Mouse (Mus musculus) gonadal fat pad, adult 2 months (tissue): ENCODE measurements around the gene Trmt2a. TPM values are rescaled to one million over a fixed set of nuclear protein-coding genes. Genes with fewer than 3 reads are reported as not detected.
"Not testable (repeated sequence)": the region's sequence is repeated elsewhere in the genome, so short reads cannot be mapped to it uniquely, and the experiment has no call there.

Experiments
- DNase-seq: peaks from one replicate; pipeline ENCODE4 v3.0.0-alpha.2; 2012; ENCODE audit warnings: low read depth
- polyA plus RNA-seq: library from polyadenylated mRNA; depleted of rRNA; stranded (reverse); fragments of >200 nt; gene quantifications from 2 replicates; pipeline ENCODE4 v1.2.3, GENCODE M21; 2012; rRNA removed

Trmt2a gene
- polyA plus RNA-seq, 1 experiment: 55.1 TPM

DNA sequence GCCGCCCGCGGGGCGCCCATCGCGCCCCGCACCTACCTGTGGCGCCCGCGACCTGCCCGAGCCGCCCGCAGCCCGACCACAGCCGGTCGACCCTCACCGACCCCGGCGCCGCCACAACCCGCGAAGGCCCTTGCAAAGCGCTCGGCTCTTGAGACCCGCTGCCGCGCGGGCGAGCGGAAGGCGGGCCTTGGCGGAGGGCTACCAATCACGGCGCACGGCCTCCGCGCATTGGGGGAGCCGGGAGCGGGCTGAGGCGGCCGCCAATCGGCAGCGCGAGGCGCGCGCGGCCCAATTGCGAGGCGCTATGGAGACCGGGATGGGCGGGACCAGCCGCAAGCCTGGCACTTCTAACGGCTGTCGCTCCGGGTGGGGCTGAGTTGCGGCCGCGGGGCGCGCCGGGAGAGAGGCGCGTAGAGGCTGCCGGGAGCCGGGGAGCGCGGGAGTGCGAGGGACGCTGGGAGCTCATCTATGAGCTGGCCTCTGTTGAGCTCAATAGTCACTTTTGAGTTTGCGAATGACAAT is 40.6 kb downstream of the Trmt2a start, which contains the start of gene Dgcr8:
TSS of gene Dgcr8 (minus strand) at position 180 of the 522 bp plus-strand sequence.
- DNase-seq: peak; percentile 36

DNA sequence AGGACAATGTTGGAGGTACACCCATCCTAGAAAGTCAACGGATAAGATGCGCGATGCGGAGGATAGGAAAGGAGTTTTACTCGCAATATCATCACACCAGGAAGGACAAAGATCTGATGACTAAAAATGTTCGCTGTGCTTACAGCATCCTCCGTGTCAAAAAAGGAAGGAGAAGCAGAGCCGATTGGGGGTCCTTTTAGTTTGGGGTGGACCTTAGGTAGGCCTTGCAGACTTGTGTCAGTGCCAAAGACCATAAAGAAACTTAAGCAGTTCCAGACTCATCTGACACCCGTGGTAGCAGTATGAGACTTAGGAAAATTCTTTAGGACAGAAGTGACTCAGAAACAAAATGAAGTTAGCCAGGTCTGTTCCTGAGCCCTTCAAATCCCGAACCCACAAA is 41.1 kb downstream of the Trmt2a start:
- DNase-seq: not testable (repeated sequence)

Other genes starting within 250 kb of the Trmt2a start
- gene Dgcr6, start 195.8 kb upstream of the Trmt2a start, polyA plus RNA-seq: 89.8 and 92.7 TPM in 2 replicates
- gene Prodh, start 158.5 kb upstream of the Trmt2a start, polyA plus RNA-seq: 83.4 and 90.0 TPM in 2 replicates
- 2.3 and 3.5 TPM in 2 replicates for gene Rtn4r, start 121.0 kb upstream of the Trmt2a start, polyA plus RNA-seq
- 0.12 and 0.32 TPM in 2 replicates for gene Ccdc188, start 30.8 kb upstream of the Trmt2a start, polyA plus RNA-seq
- gene Zdhhc8, start 13.5 kb upstream of the Trmt2a start, polyA plus RNA-seq: 48.1 and 52.7 TPM in 2 replicates
- gene Ranbp1, start 53 bp downstream of the Trmt2a start, polyA plus RNA-seq: 32.5 and 45.0 TPM in 2 replicates
- not detected in 2 replicates for gene Gm49776, start 9.6 kb downstream of the Trmt2a start, polyA plus RNA-seq
- gene Dgcr8, start 40.6 kb downstream of the Trmt2a start, polyA plus RNA-seq: 18.3 and 19.3 TPM in 2 replicates
- gene Tango2, start 99.4 kb downstream of the Trmt2a start, polyA plus RNA-seq: 31.0 and 43.2 TPM in 2 replicates
- gene Arvcf, start 99.5 kb downstream of the Trmt2a start, polyA plus RNA-seq: 56.5 and 57.9 TPM in 2 replicates
- gene Txnrd2, start 177.7 kb downstream of the Trmt2a start, polyA plus RNA-seq: 15.9 and 22.6 TPM in 2 replicates
- gene Comt, start 178.2 kb downstream of the Trmt2a start, polyA plus RNA-seq: 412 and 687 TPM in 2 replicates